Mouse (Mus musculus) c-Kit-positive CD71-positive TER-119-positive erythroid progenitor cells, embryonic 14.5 days (primary cell): ENCODE results near the gene Cacnb1.

Experiments
- DNase-seq: peaks from one replicate; pipeline ENCODE4 v3.0.0-alpha.2; 2013; ENCODE audit warnings: low spot score

Cacnb1 gene

GRCm38 (mm10) chr11:97986738-97987465, 35.9 kb downstream of the Cacnb1 start:
- DNase-seq = no peak

GRCm38 (mm10) chr11:97985727-97986677, 36.8 kb downstream of the Cacnb1 start, which contains the start of gene Plxdc1:
TSS of gene Plxdc1 (minus strand) at chr11:97986444.
- DNase-seq = no peak

- DNase-seq = no peak
Observed at GRCm38 (mm10) chr11:97983983-97984382, 38.9 kb downstream of the Cacnb1 start.

- DNase-seq = no peak
Observed at GRCm38 (mm10) chr11:97983506-97983905, 39.3 kb downstream of the Cacnb1 start.

- DNase-seq = no peak
Observed at GRCm38 (mm10) chr11:97982721-97983120, 40.1 kb downstream of the Cacnb1 start.

GRCm38 (mm10) chr11:97980531-97980966, 42.3 kb downstream of the Cacnb1 start:
- no peak for DNase-seq

GRCm38 (mm10) chr11:97979824-97980495, 42.9 kb downstream of the Cacnb1 start:
- DNase-seq = no peak

- no peak for DNase-seq
Observed at GRCm38 (mm10) chr11:97978392-97978791, 44.4 kb downstream of the Cacnb1 start.

- no peak for DNase-seq
Observed at GRCm38 (mm10) chr11:97977797-97978196, 45.0 kb downstream of the Cacnb1 start.

- no peak for DNase-seq
Observed at GRCm38 (mm10) chr11:97974746-97975145, 48.1 kb downstream of the Cacnb1 start.

- no peak for DNase-seq
Observed at GRCm38 (mm10) chr11:97974141-97974540, 48.7 kb downstream of the Cacnb1 start.

GRCm38 (mm10) chr11:97972434-97972833, 50.4 kb downstream of the Cacnb1 start:
- no peak for DNase-seq

- no peak for DNase-seq
Observed at GRCm38 (mm10) chr11:97971232-97971631, 51.6 kb downstream of the Cacnb1 start.

GRCm38 (mm10) chr11:97970771-97971170, 52.1 kb downstream of the Cacnb1 start:
- DNase-seq = no peak

- no peak for DNase-seq
Observed at GRCm38 (mm10) chr11:97968385-97968784, 54.4 kb downstream of the Cacnb1 start.

- no peak for DNase-seq
Observed at GRCm38 (mm10) chr11:97967114-97967513, 55.7 kb downstream of the Cacnb1 start.

GRCm38 (mm10) chr11:97960907-97961306, 61.9 kb downstream of the Cacnb1 start:
- DNase-seq = no peak

- DNase-seq = no peak
Observed at GRCm38 (mm10) chr11:97959300-97959680, 63.5 kb downstream of the Cacnb1 start.

GRCm38 (mm10) chr11:97958641-97959299, 64.1 kb downstream of the Cacnb1 start:
- DNase-seq = no peak

- no peak for DNase-seq
Observed at GRCm38 (mm10) chr11:97956905-97957560, 65.8 kb downstream of the Cacnb1 start.

- DNase-seq = no peak
Observed at GRCm38 (mm10) chr11:97955915-97956314, 66.9 kb downstream of the Cacnb1 start.
